Mouse (Mus musculus) lung, embryonic 14.5 days (tissue): ENCODE measurements around the gene Fam167b. TPM values are rescaled to one million over a fixed set of nuclear protein-coding genes. Genes with fewer than 3 reads are reported as not detected.

Experiments
- ATAC-seq: fragments of 200-750 bp; cut with Nextera tagmentation; 2 replicates; pipeline ENCODE4 v1.8.0; 2017; ENCODE audit warnings: mild to moderate bottlenecking, moderate TSS enrichment, moderate library complexity; ENCODE audit not compliant: insufficient read depth
- DNase-seq: peaks from one replicate; pipeline ENCODE4 v3.0.0-alpha.2; 2015
- H3K27ac ChIP-seq: fragments of 300-500 bp; sonication (generic); 2 replicates; pipeline ENCODE4 v1.5.1; 2014; ENCODE audit warnings: low read depth, mild to moderate bottlenecking, moderate library complexity
- H3K27me3 ChIP-seq: fragments of 300-500 bp; sonication (generic); 2 replicates; pipeline ENCODE4 v1.6.1; 2014; ENCODE audit warnings: low read length, control low read depth; ENCODE audit not compliant: insufficient read depth
- H3K36me3 ChIP-seq: fragments of 300-500 bp; sonication (generic); 2 replicates; pipeline ENCODE4 v1.6.1; 2014; ENCODE audit warnings: control low read depth; ENCODE audit not compliant: insufficient read depth
- H3K4me1 ChIP-seq: fragments of 300-500 bp; sonication (generic); 2 replicates; pipeline ENCODE4 v1.6.1; 2014; ENCODE audit warnings: antibody characterized with exemption, control low read depth; ENCODE audit not compliant: insufficient read depth
- H3K4me2 ChIP-seq: fragments of 300-500 bp; sonication (generic); 2 replicates; pipeline ENCODE4 v1.6.1; 2014; ENCODE audit warnings: mild to moderate bottlenecking
- H3K4me3 ChIP-seq: fragments of 300-500 bp; sonication (generic); 2 replicates; pipeline ENCODE4 v1.5.1; 2014; ENCODE audit warnings: low read depth, low read length
- H3K9ac ChIP-seq: fragments of 300-500 bp; sonication (generic); 2 replicates; pipeline ENCODE4 v1.6.1; 2014
- H3K9me3 ChIP-seq: fragments of 300-500 bp; sonication (generic); 2 replicates; pipeline ENCODE4 v1.6.1; 2016; ENCODE audit warnings: low read depth, low read length, control low read depth
- CTCF ChIP-seq: IDR thresholded peaks from 2 replicates; pipeline ENCODE4 v1.5.1; 2016; ENCODE audit warnings: antibody characterized with exemption, low read depth
- WGBS: fragments of 180-500 bp; shearing (Covaris S2); extraction: QIAGEN DNeasy Blood & Tissue Kit; methylation state at CpG from one replicate; pipeline ENCODE4 v1.1.7; 2014; 5-methylcytosine and 5-hydroxymethylcytosine counted together
- polyA plus RNA-seq: library from polyadenylated mRNA; unstranded; fragments of >200 nt; fragmentation: Nextera tagmentation; extraction: Ambion mirVana; gene quantifications from 2 replicates; pipeline ENCODE4 v1.2.1, GENCODE M21; 2014

The Fam167b gene
- polyA plus RNA-seq, 1 experiment from 2014 or later = 2.2 TPM

- H3K27ac ChIP-seq = no peak overlapping the region
Measured at GRCm38 (mm10) chr4:129608426-129609025, 30.2 kb upstream of the Fam167b start.

GRCm38 (mm10) chr4:129600233-129601158 lies 22.1 kb upstream of the Fam167b start, which contains the start of the genes Eif3i and Tmem234:
TSS of gene Eif3i (minus strand) at chr4:129600648.
TSS of gene Tmem234 (plus strand) at chr4:129600668.
- peaks cover 10% of the 10 kb centered on the region for H3K4me1 ChIP-seq
- WGBS = under 1% methylated on average over 74 of the region's 74 CpGs

More at GRCm38 (mm10) chr4:129608426-129609025, 30.2 kb upstream of the Fam167b start:
- no peak overlapping the region for H3K4me2 ChIP-seq
- DNase-seq (peak; percentile 94), ATAC-seq (peak; percentile 76)
- no peaks in the 10 kb centered on the region for H3K9me3 ChIP-seq
- H3K27me3 ChIP-seq = no peaks in the 10 kb centered on the region
- peak; percentile 94 for TF ChIP-seq CTCF
- 0 out of 2 replicates have a peak overlapping the region, but pooled peaks have one; percentile 2 for H3K9ac ChIP-seq
- no peak overlapping the region for H3K4me3 ChIP-seq
- H3K36me3 ChIP-seq = peaks cover 48% of the 10 kb centered on the region
- H3K4me1 ChIP-seq = no peaks in the 10 kb centered on the region
- WGBS = 38% methylated on average over 7 of the region's 7 CpGs

GRCm38 (mm10) chr4:129588865-129589264 lies 10.5 kb upstream of the Fam167b start:
- H3K9ac ChIP-seq = no peak overlapping the region
- ATAC-seq (no peak), DNase-seq (no peak)
- H3K4me1 ChIP-seq = no peaks in the 10 kb centered on the region
- H3K27me3 ChIP-seq = no peaks in the 10 kb centered on the region
- no peak for TF ChIP-seq CTCF
- H3K4me2 ChIP-seq = no peak overlapping the region
- WGBS = 77% methylated on average over 4 of the region's 4 CpGs
- H3K9me3 ChIP-seq = no peaks in the 10 kb centered on the region
- H3K36me3 ChIP-seq = peaks cover 34% of the 10 kb centered on the region
- no peak overlapping the region for H3K4me3 ChIP-seq
- no peak overlapping the region for H3K27ac ChIP-seq

More at GRCm38 (mm10) chr4:129600233-129601158, 22.1 kb upstream of the Fam167b start, which contains the start of the genes Eif3i and Tmem234:
- peak; percentile 21; the same call in 1 of the 2 replicates for TF ChIP-seq CTCF
- peak within 1 kb of the TSS; percentile 68 for H3K27ac ChIP-seq
- H3K9me3 ChIP-seq = no peaks in the 10 kb centered on the region
- ATAC-seq = peak; percentile 92
- H3K4me3 ChIP-seq = peak within 1 kb of the TSS; percentile 91
- peak within 1 kb of the TSS; percentile 71 for H3K9ac ChIP-seq
- H3K4me2 ChIP-seq = peak within 1 kb of the TSS; percentile 71
- peaks cover 60% of the 10 kb centered on the region for H3K36me3 ChIP-seq
- DNase-seq = peak; percentile 91
- H3K27me3 ChIP-seq = no peaks in the 10 kb centered on the region

GRCm38 (mm10) chr4:129586943-129587342 lies 8.6 kb upstream of the Fam167b start:
- H3K36me3 ChIP-seq = peaks cover 16% of the 10 kb centered on the region
- ATAC-seq = no peak
- no peak overlapping the region for H3K27ac ChIP-seq

GRCm38 (mm10) chr4:129585773-129586172 lies 7.4 kb upstream of the Fam167b start:
- ATAC-seq = peak; percentile 42; the same call in 1 of the 2 replicates

More at GRCm38 (mm10) chr4:129586943-129587342, 8.6 kb upstream of the Fam167b start:
- Histone ChIP-seq H3K9ac (no peak overlapping the region), H3K27me3 (no peaks in the 10 kb centered on the region), H3K4me3 (no peak overlapping the region), H3K4me2 (no peak overlapping the region), H3K9me3 (no peaks in the 10 kb centered on the region), H3K4me1 (no peaks in the 10 kb centered on the region)
- 33% methylated on average over 1 of the region's 1 CpGs for WGBS
- no peak for TF ChIP-seq CTCF
- DNase-seq = no peak

GRCm38 (mm10) chr4:129584884-129585608 lies 6.7 kb upstream of the Fam167b start:
- Histone ChIP-seq H3K27me3 (no peaks in the 10 kb centered on the region), H3K27ac (peak overlapping the region; percentile 65), H3K9me3 (no peaks in the 10 kb centered on the region), H3K4me3 (peak overlapping the region; percentile 44), H3K9ac (peak overlapping the region; percentile 58), H3K4me2 (peak overlapping the region; percentile 85), H3K36me3 (no peaks in the 10 kb centered on the region), H3K4me1 (no peaks in the 10 kb centered on the region)
- TF ChIP-seq CTCF = peak; percentile 72
- peak; percentile 83 for ATAC-seq
- peak; percentile 91 for DNase-seq
- 2% methylated on average over 36 of the region's 36 CpGs for WGBS

More at GRCm38 (mm10) chr4:129585773-129586172, 7.4 kb upstream of the Fam167b start:
- no peaks in the 10 kb centered on the region for H3K27me3 ChIP-seq
- H3K27ac ChIP-seq = no peak overlapping the region
- H3K9me3 ChIP-seq = no peaks in the 10 kb centered on the region
- H3K4me2 ChIP-seq = peak overlapping the region; percentile 85
- no peak overlapping the region for H3K9ac ChIP-seq
- DNase-seq = no peak
- peak overlapping the region; percentile 44; the same call in 1 of the 2 replicates for H3K4me3 ChIP-seq
- H3K36me3 ChIP-seq = peaks cover 4% of the 10 kb centered on the region
- no peaks in the 10 kb centered on the region for H3K4me1 ChIP-seq
- TF ChIP-seq CTCF = no peak
- WGBS = 72% methylated on average over 9 of the region's 9 CpGs
